Mouse (Mus musculus) hindbrain, embryonic 16.5 days (tissue): ENCODE data around the gene Atxn10. TPM values are rescaled to one million over a fixed set of nuclear protein-coding genes. Genes with fewer than 3 reads are reported as not detected.
A peak's percentile ranks its signal among the peaks of the same experiment; 100 is the strongest.

Experiments
- ATAC-seq: fragments of 200-750 bp; cut with Nextera tagmentation; 2 replicates; pipeline ENCODE4 v1.8.0; 2017; ENCODE audit warnings: moderate TSS enrichment, moderate library complexity
- H3K27ac ChIP-seq: fragments of 300-500 bp; sonication (generic); 2 replicates; pipeline ENCODE4 v1.5.1; 2014; ENCODE audit warnings: low read depth, mild to moderate bottlenecking, control low read depth, low read length, moderate library complexity
- H3K27me3 ChIP-seq: fragments of 300-500 bp; sonication (generic); replicated peaks from 2 replicates; pipeline ENCODE4 v1.6.1; 2014; ENCODE audit warnings: low read length; ENCODE audit not compliant: control insufficient read depth, insufficient read depth
- H3K36me3 ChIP-seq: fragments of 300-500 bp; sonication (generic); 2 replicates; pipeline ENCODE4 v1.6.1; 2014; ENCODE audit warnings: mild to moderate bottlenecking, low read length, moderate library complexity, mixed read lengths; ENCODE audit not compliant: control insufficient read depth, insufficient read depth
- H3K4me1 ChIP-seq: fragments of 300-500 bp; sonication (generic); 2 replicates; pipeline ENCODE4 v1.6.1; 2014; ENCODE audit warnings: low read depth, low read length; ENCODE audit not compliant: control insufficient read depth, insufficient read depth
- H3K4me2 ChIP-seq: fragments of 300-500 bp; sonication (generic); 2 replicates; pipeline ENCODE4 v1.6.1; 2014; ENCODE audit warnings: mild to moderate bottlenecking, low read length, control low read depth, moderate library complexity
- H3K4me3 ChIP-seq: fragments of 300-500 bp; sonication (generic); 2 replicates; pipeline ENCODE4 v1.5.1; 2014; ENCODE audit warnings: mild to moderate bottlenecking, low read length, control low read depth, moderate library complexity
- H3K9ac ChIP-seq: fragments of 300-500 bp; sonication (generic); 2 replicates; pipeline ENCODE4 v1.6.1; 2014; ENCODE audit warnings: low read depth, mild to moderate bottlenecking, control low read depth, low read length, moderate library complexity
- H3K9me3 ChIP-seq: fragments of 300-500 bp; sonication (generic); 2 replicates; pipeline ENCODE4 v1.6.1; 2014; ENCODE audit warnings: mild to moderate bottlenecking, low read length, moderate library complexity; ENCODE audit not compliant: control insufficient read depth
- WGBS: fragments of 180-500 bp; shearing (Covaris S2); extraction: QIAGEN DNeasy Blood & Tissue Kit; methylation state at CpG from one replicate; pipeline ENCODE4 v1.1.7; 2014; 5-methylcytosine and 5-hydroxymethylcytosine counted together
- polyA plus RNA-seq: library from polyadenylated mRNA; unstranded; fragments of >200 nt; fragmentation: Nextera tagmentation; extraction: Ambion mirVana; gene quantifications from 2 replicates; pipeline ENCODE4 v1.2.1, GENCODE M21; 2015

The Atxn10 gene
- polyA plus RNA-seq, 1 experiment from 2014 or later = 553 TPM

- peak; percentile 45; the same call in 1 of the 2 replicates for ATAC-seq
- 17% methylated on average over 32 of the region's 32 CpGs for WGBS
- Histone ChIP-seq H3K27ac (peak overlapping the region; percentile 54; the same call in 1 of the 2 replicates), H3K9me3 (no peaks in the 10 kb centered on the region), H3K4me3 (no peak overlapping the region), H3K9ac (peak overlapping the region; percentile 19), H3K27me3 (no peaks in the 10 kb centered on the region), H3K4me2 (no peak overlapping the region), H3K36me3 (no peaks in the 10 kb centered on the region), H3K4me1 (peaks cover 11% of the 10 kb centered on the region)
Measured at GRCm38 (mm10) chr15:85507370-85508014, 171.4 kb downstream of the Atxn10 start.

Other genes starting within 250 kb of the Atxn10 start
- gene Smc1b, start 204.3 kb upstream of the Atxn10 start, polyA plus RNA-seq = 0.12 and 0.25 TPM in 2 replicates
- 0.67 and 0.84 TPM in 2 replicates for gene Ribc2, start 204.2 kb upstream of the Atxn10 start, polyA plus RNA-seq
- 52.0 and 59.4 TPM in 2 replicates for gene Fbln1, start 130.3 kb upstream of the Atxn10 start, polyA plus RNA-seq
- not detected in 2 replicates for gene 7530416G11Rik, start 167.0 kb downstream of the Atxn10 start, polyA plus RNA-seq
- 26.4 and 35.4 TPM in 2 replicates for gene Wnt7b, start 246.2 kb downstream of the Atxn10 start, polyA plus RNA-seq